In genomic region chr10:3740148-3740503, GRCm38 (mm10) we compare ENCODE assay signal across 8 mouse cellular contexts. TPM values are rescaled to one million over a fixed set of nuclear protein-coding genes. Genes with fewer than 3 reads are reported as not detected.
A peak's percentile ranks its signal among the peaks of the same experiment; 100 is the strongest.
DNase-seq lines count a peak whose midpoint lies in the region; ATAC-seq and TF ChIP-seq lines count a peak whose summit lies in the region.

Gene Plekhg1 (plus strand): TSS chr10:3740364.

- no peaks in the 10 kb centered on the region for H3K9me3 ChIP-seq in hindbrain, postnatal 0 days (ENCODE audit: low read length)

- peak within 1 kb of the TSS; percentile 55 for H3K9ac ChIP-seq in hindbrain, postnatal 0 days (replicated peaks; ENCODE audit: low read length)

- H3K27me3 ChIP-seq in hindbrain, postnatal 0 days (ENCODE audit: insufficient read depth, low read length), result no peaks in the 10 kb centered on the region

- no peaks in the 10 kb centered on the region for H3K4me1 ChIP-seq in hindbrain, postnatal 0 days (ENCODE audit: insufficient read depth, low read length)

- no peaks in the 10 kb centered on the region for H3K36me3 ChIP-seq in hindbrain, postnatal 0 days (ENCODE audit: insufficient read depth, low read length)

- H3K4me2 ChIP-seq in hindbrain, postnatal 0 days (ENCODE audit: low read depth, low read length), result peak within 1 kb of the TSS; percentile 98

- TF ChIP-seq CTCF in hindbrain, postnatal 0 days (IDR thresholded peaks at IDR 0.05; ENCODE audit: low read depth), result no peak

- peak; percentile 76 to 78 for DNase-seq in adrenal gland, adult 18-20 months (ENCODE audit: low spot score in 2 of 2)
- peak; percentile 45 to 55 for DNase-seq in cerebellum, postnatal 36 days
- peak; percentile 87 for DNase-seq in gastrocnemius, postnatal 14 days
- peak; percentile 82 for DNase-seq in hindbrain, postnatal 0 days (ENCODE audit: low spot score)
- DNase-seq in left cerebral cortex, postnatal 10 days (ENCODE audit: extremely low spot score in 1 of 2, low spot score in 2 of 2), result peak; percentile 37 to 93
- DNase-seq in right cerebral cortex, postnatal 10 days (ENCODE audit: low spot score in 2 of 2), result peak; percentile 63 to 71

- H3K4me3 ChIP-seq in hindbrain, postnatal 0 days (ENCODE audit: low read length), result peak within 1 kb of the TSS; percentile 75

- peak within 1 kb of the TSS; percentile 82 for H3K27ac ChIP-seq in hindbrain, postnatal 0 days

- intact Hi-C loops in gastrocnemius, postnatal 14 days (cut with DNase I; ENCODE audit: low total_unique reads), result no loop called here
- intact Hi-C loops in left cerebral cortex, postnatal 10 days (cut with DNase I), result loop anchor here (5.0 kb wide), 1 partner anchor 202 kb away; no protein-coding TSS in a partner anchor

- WGBS in hindbrain, postnatal 0 days, result 0% methylated on average over 18 of the region's 29 CpGs

- peak; percentile 91 for ATAC-seq in hindbrain, postnatal 0 days
- peak; percentile 88 for ATAC-seq in megakaryocyte, adult 5-6 weeks (ENCODE audit: poor library complexity, severe bottlenecking)
- no peak for ATAC-seq in erythroid progenitor cell, adult 5-6 weeks (replicated peaks; ENCODE audit: low FRiP score, poor library complexity, severe bottlenecking)

RNA-seq across cellular contexts. Expression of gene Plekhg1, which starts in this region (rescaled TPM):
- 1 to 10 TPM; 5.0 to 5.3 TPM for total RNA-seq in adrenal gland, adult 18-20 months (2021)
- total RNA-seq in gastrocnemius, postnatal 14 days (2021), result 1 to 10 TPM; 9.3 to 9.8 TPM
- 14.8 and 24.4 TPM in 2 replicates for total RNA-seq in hindbrain, postnatal 0 days (2014; rRNA removed)
- polyA plus RNA-seq in hindbrain, postnatal 0 days (2015; fragmentation: Nextera tagmentation; extraction: Ambion mirVana), result 6.8 and 10.2 TPM in 2 replicates
- 10 to 100 TPM; 13.1 to 17.9 TPM for total RNA-seq in left cerebral cortex, postnatal 10 days (2021)
- total RNA-seq in megakaryocyte, adult 5-6 weeks (2015), result 17.3 and 20.8 TPM in 2 replicates
- total RNA-seq in megakaryocyte, adult 5-6 weeks (2017), result 15.8 and 16.3 TPM in 2 replicates
- total RNA-seq in erythroid progenitor cell, adult 5-6 weeks (2015; ENCODE audit: low replicate concordance), result 0.72 and 2.5 TPM in 2 replicates
- total RNA-seq in erythroid progenitor cell, adult 5-6 weeks (2017; ENCODE audit: low replicate concordance), result 0.51 TPM in 1 of 2 replicates, not detected in the other
